Mouse (Mus musculus) ES-E14 (cell line): ENCODE measurements around the gene Sell.

Experiments used
- CHD2 ChIP-seq: IDR thresholded peaks from 2 replicates; pipeline ENCODE4 v1.6.1; 2014; ENCODE audit warnings: mild to moderate bottlenecking, low read depth, low read length, inconsistent platforms
- HCFC1 ChIP-seq: IDR thresholded peaks from 2 replicates; pipeline ENCODE4 v1.6.1; 2012; ENCODE audit warnings: low read length, inconsistent platforms, borderline replicate concordance; ENCODE audit not compliant: insufficient read depth
- MAFK ChIP-seq: IDR thresholded peaks from 2 replicates; pipeline ENCODE4 v1.6.1; 2014; ENCODE audit warnings: mild to moderate bottlenecking, low read depth, low read length, inconsistent platforms; ENCODE audit not compliant: insufficient read depth
- ZC3H11A ChIP-seq: IDR thresholded peaks from 2 replicates; pipeline ENCODE4 v1.6.1; 2012; ENCODE audit warnings: low read depth, mild to moderate bottlenecking, inconsistent platforms, low read length, borderline replicate concordance
- ZNF384 ChIP-seq: IDR thresholded peaks from 2 replicates; pipeline ENCODE4 v1.6.1; 2012; ENCODE audit warnings: low read depth, low read length, inconsistent platforms

- no peak for TF ChIP-seq MAFK
- TF ChIP-seq CHD2: no peak
- TF ChIP-seq ZNF384: no peak
- no peak for TF ChIP-seq HCFC1
- no peak for TF ChIP-seq ZC3H11A
Measured at GRCm38 (mm10) chr1:164114280-164114679, 52.5 kb downstream of the Sell start.
